10 mouse cellular contexts compared by ENCODE assay signal in genomic region chr4:64595014-64595599, GRCm38 (mm10).
A peak's percentile ranks its signal among the peaks of the same experiment; 100 is the strongest.
DNase-seq lines count a peak whose midpoint lies in the region; ATAC-seq and TF ChIP-seq lines count a peak whose summit lies in the region.
"Had no signal": no experiment of that assay in that cellular context is flagged by ENCODE, and none has a peak within 500 bp of the region (broad histone marks: within the 10 kb centered on the region; RNA-seq: fewer than 3 reads in every experiment).

No protein-coding gene starts in this region.

- H3K4me2 ChIP-seq in midbrain, postnatal 0 days (ENCODE audit: low read depth, low read length, poor library complexity, severe bottlenecking): no peak overlapping the region
- no peak overlapping the region for H3K4me2 ChIP-seq in midbrain, embryonic 15.5 days

- H3K9ac ChIP-seq in midbrain, postnatal 0 days (replicated peaks; ENCODE audit: low read length, poor library complexity, severe bottlenecking): no peak overlapping the region
- H3K9ac ChIP-seq in midbrain, embryonic 15.5 days: no peak overlapping the region
- H3K9ac ChIP-seq: liver, embryonic 14.5 days had no signal

- H3K27me3 ChIP-seq in midbrain, postnatal 0 days (ENCODE audit: insufficient read depth, low read length): no peaks in the 10 kb centered on the region
- no peaks in the 10 kb centered on the region for H3K27me3 ChIP-seq in midbrain, embryonic 15.5 days (replicated peaks)

- ATAC-seq in midbrain, postnatal 0 days (ENCODE audit: low FRiP score): no peak
- ATAC-seq in midbrain, embryonic 15.5 days (replicated peaks): no peak

- DNase-seq in midbrain, postnatal 0 days (ENCODE audit: low spot score): peak; percentile 13
- peak; percentile 3 to 21 for DNase-seq in gastrocnemius, adult 8-10 months (ENCODE audit: low spot score in 2 of 2)
- peak; percentile 41 to 76 for DNase-seq in kidney, postnatal 36 days
- peak; percentile 46 for DNase-seq in testis, postnatal 14 days (ENCODE audit: low spot score)
- DNase-seq in embryo, embryonic 10.5 days (ENCODE audit: low spot score): no peak
- DNase-seq in liver: no peak
- DNase-seq: right cerebral cortex, postnatal 4 days had no signal

- H3K4me1 ChIP-seq in midbrain, postnatal 0 days (ENCODE audit: insufficient read depth, low read length): no peaks in the 10 kb centered on the region
- no peaks in the 10 kb centered on the region for H3K4me1 ChIP-seq in midbrain, embryonic 15.5 days

- no peak for TF ChIP-seq CTCF in midbrain, postnatal 0 days (IDR thresholded peaks at IDR 0.05)

- no peak overlapping the region for H3K4me3 ChIP-seq in midbrain, postnatal 0 days (ENCODE audit: low read depth, low read length)
- H3K4me3 ChIP-seq in midbrain, embryonic 15.5 days: no peak overlapping the region
- H3K4me3 ChIP-seq: erythroblast, embryonic 14.5 days had no signal

- H3K9me3 ChIP-seq in midbrain, postnatal 0 days (ENCODE audit: low read length): no peaks in the 10 kb centered on the region
- H3K9me3 ChIP-seq in midbrain, embryonic 15.5 days: no peaks in the 10 kb centered on the region

- WGBS in midbrain, postnatal 0 days: 73% methylated on average over 8 of the region's 8 CpGs
- 82% methylated on average over 8 of the region's 8 CpGs for WGBS in midbrain, embryonic 15.5 days

- H3K36me3 ChIP-seq in midbrain, postnatal 0 days (ENCODE audit: insufficient read depth, low read length): no peaks in the 10 kb centered on the region
- H3K36me3 ChIP-seq in midbrain, embryonic 15.5 days (replicated peaks): no peaks in the 10 kb centered on the region

- H3K27ac ChIP-seq in midbrain, postnatal 0 days (ENCODE audit: low read depth, low read length): no peak overlapping the region
- no peak overlapping the region for H3K27ac ChIP-seq in midbrain, embryonic 15.5 days
- H3K27ac ChIP-seq: liver, embryonic 14.5 days had no signal

Comparison
In these comparisons a context has a peak if more than half of its experiments do, and no peak if none do; other contexts are left out.
1. DNase-seq: peak in midbrain, postnatal 0 days (single experiment), gastrocnemius, adult 8-10 months (2 of 2), kidney, postnatal 36 days (2 of 2) and testis, postnatal 14 days (single experiment); none in embryo, embryonic 10.5 days (single experiment) and liver (single experiment).